Mouse (Mus musculus) myocyte (in vitro differentiated cells): Measurements from ENCODE around the gene H2al1d. TPM values are rescaled to one million over a fixed set of nuclear protein-coding genes. Genes with fewer than 3 reads are reported as not detected.
"Not testable (repeated sequence)": the region's sequence is repeated elsewhere in the genome, so short reads cannot be mapped to it uniquely, and the experiment has no call there.

Experiments
- H3K27me3 ChIP-seq: one replicate; pipeline ENCODE4 v1.6.1; 2011; ENCODE audit not compliant: control insufficient read depth, insufficient read depth, insufficient read length
- H3K36me3 ChIP-seq: one replicate; pipeline ENCODE4 v1.6.1; 2011; ENCODE audit not compliant: control insufficient read depth, insufficient read depth
- H3K4me2 ChIP-seq: one replicate; pipeline ENCODE4 v1.6.1; 2011; ENCODE audit warnings: low read depth, control low read depth
- H3K4me3 ChIP-seq: one replicate; pipeline ENCODE4 v1.5.1; 2011; ENCODE audit warnings: mild to moderate bottlenecking, control low read depth, moderate library complexity
- H3K79me2 ChIP-seq: one replicate; pipeline ENCODE4 v1.6.1; 2011; ENCODE audit not compliant: control insufficient read depth, insufficient read depth
- H3ac ChIP-seq: one replicate; pipeline ENCODE4 v1.6.1; 2011; ENCODE audit not compliant: control insufficient read depth, insufficient read length
- CEBPB ChIP-seq: IDR thresholded peaks from 2 replicates; pipeline ENCODE4 v1.6.1; 2011; ENCODE audit warnings: mild to moderate bottlenecking, moderate library complexity; ENCODE audit not compliant: poor library complexity, insufficient read depth, severe bottlenecking
- E2F4 ChIP-seq: IDR thresholded peaks from one replicate; pipeline ENCODE4 v1.6.1; 2011; ENCODE audit warnings: mild to moderate bottlenecking, control low read depth, moderate library complexity; ENCODE audit not compliant: insufficient read depth
- MAX ChIP-seq: IDR thresholded peaks from one replicate; pipeline ENCODE4 v1.6.1; 2011; ENCODE audit warnings: low read depth, mild to moderate bottlenecking, control low read depth
- MYOD1 ChIP-seq, 3 experiments: IDR thresholded peaks; one replicate each; pipeline ENCODE4 v1.6.1; 2011; ENCODE audit warnings: control low read depth in 2 of 3, low read depth in 2 of 3, mild to moderate bottlenecking in 2 of 3, moderate library complexity in 1 of 3; ENCODE audit not compliant: insufficient read length in 2 of 3, control insufficient read depth in 1 of 3
- MYOG ChIP-seq, 3 experiments: IDR thresholded peaks; one replicate each; pipeline ENCODE4 v1.6.1; 2011; ENCODE audit warnings: control low read depth in 2 of 3, low read depth in 2 of 3, mild to moderate bottlenecking in 2 of 3; ENCODE audit not compliant: insufficient read length in 2 of 3, control insufficient read depth in 1 of 3, insufficient read depth in 1 of 3
- POLR2A ChIP-seq: IDR thresholded peaks from one replicate; pipeline ENCODE4 v1.6.1; 2011; ENCODE audit warnings: low read depth, mild to moderate bottlenecking, control low read depth, moderate library complexity; ENCODE audit not compliant: insufficient read length
- POLR2AphosphoS2 ChIP-seq: IDR thresholded peaks from one replicate; pipeline ENCODE4 v1.6.1; 2011; ENCODE audit warnings: low read depth, control low read depth; ENCODE audit not compliant: insufficient read length
- REST ChIP-seq: IDR thresholded peaks from one replicate; pipeline ENCODE4 v1.6.1; 2011; ENCODE audit warnings: mild to moderate bottlenecking, control low read depth, moderate library complexity; ENCODE audit not compliant: insufficient read depth, insufficient read length
- SRF ChIP-seq: IDR thresholded peaks from one replicate; pipeline ENCODE4 v1.6.1; 2011; ENCODE audit warnings: low read depth; ENCODE audit not compliant: control insufficient read depth, insufficient read length
- TCF12 ChIP-seq: IDR thresholded peaks from one replicate; pipeline ENCODE4 v1.6.1; 2011; ENCODE audit warnings: mild to moderate bottlenecking, control low read depth; ENCODE audit not compliant: poor library complexity, insufficient read depth, severe bottlenecking
- polyA plus RNA-seq: library from polyadenylated mRNA; unstranded; fragments of >200 nt; fragmentation: generic; extraction: Trizol; gene quantifications from one replicate; pipeline ENCODE4 v1.2.1, GENCODE M21; 2012; ENCODE audit warnings: missing spikeins

H2al1d gene
- polyA plus RNA-seq, 1 experiment: not detected

DNA sequence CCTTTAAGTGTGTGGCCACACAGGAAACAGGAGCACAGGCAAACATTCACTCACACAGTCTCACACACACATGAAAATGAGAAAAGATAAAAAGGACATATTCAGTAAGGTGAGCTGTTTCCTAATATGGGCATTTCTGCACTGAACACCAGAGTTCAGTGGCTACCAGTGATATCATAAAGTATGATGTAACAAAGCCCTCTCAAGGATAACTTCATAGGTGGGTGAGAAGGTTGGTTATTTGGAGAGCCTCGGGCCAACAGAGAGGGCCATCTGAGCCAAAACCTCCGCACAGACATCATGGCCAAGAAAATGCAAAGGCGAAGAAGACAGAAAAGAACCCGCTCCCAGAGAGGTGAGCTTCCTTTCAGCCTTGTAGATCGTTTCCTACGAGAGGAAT lies 6.2 kb downstream of the H2al1d start, which contains the start of gene H2al1f:
Gene H2al1f, plus strand, starts transcription at position 301 of the 400 bp plus-strand sequence.
- H3K4me2 ChIP-seq, H3K79me2 ChIP-seq, H3ac ChIP-seq, H3K4me3 ChIP-seq, H3K36me3 ChIP-seq, H3K27me3 ChIP-seq: not testable (repeated sequence)

DNA sequence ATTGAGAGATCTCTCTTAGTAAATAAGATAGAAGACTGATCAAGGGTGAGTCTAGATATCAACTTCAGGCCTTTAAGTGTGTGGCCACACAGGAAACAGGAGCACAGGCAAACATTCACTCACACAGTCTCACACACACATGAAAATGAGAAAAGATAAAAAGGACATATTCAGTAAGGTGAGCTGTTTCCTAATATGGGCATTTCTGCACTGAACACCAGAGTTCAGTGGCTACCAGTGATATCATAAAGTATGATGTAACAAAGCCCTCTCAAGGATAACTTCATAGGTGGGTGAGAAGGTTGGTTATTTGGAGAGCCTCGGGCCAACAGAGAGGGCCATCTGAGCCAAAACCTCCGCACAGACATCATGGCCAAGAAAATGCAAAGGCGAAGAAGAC lies 9.3 kb downstream of the H2al1d start, which contains the start of gene H2al1g:
Gene H2al1g, plus strand, starts transcription at position 301 of the 400 bp plus-strand sequence.
- H3K27me3 ChIP-seq, H3K79me2 ChIP-seq, H3K36me3 ChIP-seq, H3ac ChIP-seq, H3K4me3 ChIP-seq, H3K4me2 ChIP-seq: not testable (repeated sequence)

DNA sequence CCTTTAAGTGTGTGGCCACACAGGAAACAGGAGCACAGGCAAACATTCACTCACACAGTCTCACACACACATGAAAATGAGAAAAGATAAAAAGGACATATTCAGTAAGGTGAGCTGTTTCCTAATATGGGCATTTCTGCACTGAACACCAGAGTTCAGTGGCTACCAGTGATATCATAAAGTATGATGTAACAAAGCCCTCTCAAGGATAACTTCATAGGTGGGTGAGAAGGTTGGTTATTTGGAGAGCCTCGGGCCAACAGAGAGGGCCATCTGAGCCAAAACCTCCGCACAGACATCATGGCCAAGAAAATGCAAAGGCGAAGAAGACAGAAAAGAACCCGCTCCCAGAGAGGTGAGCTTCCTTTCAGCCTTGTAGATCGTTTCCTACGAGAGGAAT lies 12.6 kb downstream of the H2al1d start, which contains the start of gene H2al1h:
Gene H2al1h, plus strand, starts transcription at position 301 of the 400 bp plus-strand sequence.
- not testable (repeated sequence) for H3K79me2 ChIP-seq, H3K36me3 ChIP-seq, H3ac ChIP-seq, H3K27me3 ChIP-seq, H3K4me3 ChIP-seq, H3K4me2 ChIP-seq

DNA sequence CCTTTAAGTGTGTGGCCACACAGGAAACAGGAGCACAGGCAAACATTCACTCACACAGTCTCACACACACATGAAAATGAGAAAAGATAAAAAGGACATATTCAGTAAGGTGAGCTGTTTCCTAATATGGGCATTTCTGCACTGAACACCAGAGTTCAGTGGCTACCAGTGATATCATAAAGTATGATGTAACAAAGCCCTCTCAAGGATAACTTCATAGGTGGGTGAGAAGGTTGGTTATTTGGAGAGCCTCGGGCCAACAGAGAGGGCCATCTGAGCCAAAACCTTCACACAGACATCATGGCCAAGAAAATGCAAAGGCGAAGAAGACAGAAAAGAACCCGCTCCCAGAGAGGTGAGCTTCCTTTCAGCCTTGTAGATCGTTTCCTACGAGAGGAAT lies 15.7 kb downstream of the H2al1d start, which contains the start of gene H2al1i:
Gene H2al1i, plus strand, starts transcription at position 301 of the 400 bp plus-strand sequence.
- H3K27me3 ChIP-seq, H3K79me2 ChIP-seq, H3ac ChIP-seq, H3K4me2 ChIP-seq, H3K4me3 ChIP-seq, H3K36me3 ChIP-seq: not testable (repeated sequence)

DNA sequence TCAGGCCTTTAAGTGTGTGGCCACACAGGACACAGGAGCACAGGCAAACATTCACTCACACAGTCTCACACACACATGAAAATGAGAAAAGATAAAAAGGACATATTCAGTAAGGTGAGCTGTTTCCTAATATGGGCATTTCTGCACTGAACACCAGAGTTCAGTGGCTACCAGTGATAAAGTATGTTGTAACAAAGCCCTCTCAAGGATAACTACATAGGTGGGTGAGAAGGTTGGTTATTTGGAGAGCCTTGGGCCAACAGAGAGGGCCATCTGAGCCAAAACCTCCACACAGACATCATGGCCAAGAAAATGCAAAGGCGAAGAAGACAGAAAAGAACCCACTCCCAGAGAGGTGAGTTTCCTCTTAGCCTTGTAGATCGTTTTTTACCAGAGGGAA lies 18.9 kb downstream of the H2al1d start, which contains the start of gene H2al1j:
Gene H2al1j, plus strand, starts transcription at position 301 of the 400 bp plus-strand sequence.
- not testable (repeated sequence) for H3K36me3 ChIP-seq, H3K27me3 ChIP-seq, H3K79me2 ChIP-seq, H3K4me3 ChIP-seq, H3ac ChIP-seq, H3K4me2 ChIP-seq

DNA sequence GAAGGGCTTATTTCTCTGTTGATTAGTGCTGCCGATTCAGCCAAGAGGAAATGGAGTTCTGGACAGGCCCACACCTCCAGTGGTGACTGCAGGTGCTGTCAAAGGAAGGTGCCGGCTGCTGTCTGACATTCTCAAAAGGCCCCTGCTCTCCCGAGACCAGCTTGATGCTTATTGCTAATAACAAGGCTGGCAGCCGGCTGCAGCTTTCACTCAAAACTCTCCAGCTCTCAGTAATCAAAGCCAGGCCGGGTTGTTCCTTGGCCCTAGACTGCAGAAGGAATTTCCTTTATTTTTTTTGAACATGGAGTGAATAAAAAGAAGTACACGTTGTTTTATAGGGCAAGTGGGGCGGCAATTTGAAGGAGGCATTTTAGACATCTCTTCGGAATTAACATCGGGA lies 37.1 kb downstream of the H2al1d start:
- Histone ChIP-seq H3K27me3 (no peaks in the 10 kb centered on the region), H3ac (no peak overlapping the region), H3K36me3 (no peaks in the 10 kb centered on the region), H3K79me2 (no peaks in the 10 kb centered on the region), H3K4me3 (no peak overlapping the region), H3K4me2 (no peak overlapping the region)
- TF ChIP-seq MAX (no peak), MYOG (IDR thresholded peaks at IDR 0.05; ENCODE audit: control insufficient read depth in 1 of 3, insufficient read depth in 1 of 3, insufficient read length in 2 of 3, low read depth in 2 of 3) (no peak), POLR2A (no peak), REST (no peak), SRF (no peak), TCF12 (no peak), MYOD1 (IDR thresholded peaks at IDR 0.05; ENCODE audit: control insufficient read depth in 1 of 3, insufficient read length in 2 of 3, low read depth in 2 of 3) (no peak), CEBPB (no peak), E2F4 (no peak)

DNA sequence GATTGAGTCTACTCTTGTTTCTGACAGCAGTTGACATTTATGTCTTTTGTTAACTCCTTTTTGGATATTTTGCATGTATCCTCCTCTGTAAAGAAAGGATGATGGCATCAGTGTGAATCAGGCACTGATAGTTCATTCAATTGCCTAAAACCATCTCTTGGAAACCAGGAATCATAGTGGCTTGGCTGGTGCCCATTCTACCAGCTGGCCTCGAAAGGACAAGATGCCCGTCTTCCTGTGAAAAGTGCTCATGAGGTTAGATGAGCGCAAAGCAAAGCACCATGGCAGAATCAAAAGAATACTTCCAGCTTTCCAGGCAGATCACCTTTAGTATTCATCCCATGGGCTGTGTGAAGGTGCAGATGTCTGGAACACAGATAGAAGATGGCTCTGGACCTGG lies 38.1 kb downstream of the H2al1d start:
- no peak for TF ChIP-seq MYOG (IDR thresholded peaks at IDR 0.05; ENCODE audit: control insufficient read depth in 1 of 3, insufficient read depth in 1 of 3, insufficient read length in 2 of 3, low read depth in 2 of 3)
- TF ChIP-seq SRF: no peak
- no peak for TF ChIP-seq POLR2AphosphoS2
- TF ChIP-seq MAX: no peak
- no peak for TF ChIP-seq TCF12
- Histone ChIP-seq H3ac (no peak overlapping the region), H3K4me2 (no peak overlapping the region), H3K27me3 (no peaks in the 10 kb centered on the region), H3K4me3 (no peak overlapping the region), H3K36me3 (no peaks in the 10 kb centered on the region), H3K79me2 (no peaks in the 10 kb centered on the region)

Other genes starting within 250 kb of the H2al1d start
- not detected for gene H2al1a, start 9.6 kb upstream of the H2al1d start, polyA plus RNA-seq
- not detected for gene H2al1b, start 6.4 kb upstream of the H2al1d start, polyA plus RNA-seq
- gene H2al1c, start 3.2 kb upstream of the H2al1d start, polyA plus RNA-seq: not detected
- not detected for gene H2al1e, start 3.1 kb downstream of the H2al1d start, polyA plus RNA-seq
- not detected for gene H2al1f, start 6.3 kb downstream of the H2al1d start, polyA plus RNA-seq
- not detected for gene H2al1g, start 9.4 kb downstream of the H2al1d start, polyA plus RNA-seq
- gene H2al1h, start 12.7 kb downstream of the H2al1d start, polyA plus RNA-seq: not detected
- not detected for gene H2al1i, start 15.8 kb downstream of the H2al1d start, polyA plus RNA-seq
- gene H2al1j, start 19.0 kb downstream of the H2al1d start, polyA plus RNA-seq: not detected